Mouse (Mus musculus): ENCODE measurements around the gene Rps26.

GRCm38 (mm10) chr10:128579731-128580130 is 46.8 kb downstream of the Rps26 start:
- TF ChIP-seq POLR2A (IDR thresholded peaks at IDR 0.05; ENCODE audit: insufficient read length, low read depth) (no peak), USF1 (IDR thresholded peaks at IDR 0.05; ENCODE audit: low read depth) (no peak), MAX (IDR thresholded peaks at IDR 0.05; ENCODE audit: low read depth) (no peak)
